Mouse (Mus musculus) liver, adult 2 months (tissue): ENCODE data around the gene Gcnt7. TPM values are rescaled to one million over a fixed set of nuclear protein-coding genes. Genes with fewer than 3 reads are reported as not detected.

Source experiments
- DNase-seq: peaks from one replicate; pipeline ENCODE4 v3.0.0-alpha.2; 2011; ENCODE audit warnings: low read depth, low spot score; ENCODE audit errors: extremely low read depth
- H3K27ac ChIP-seq: fragments of 200-500 bp; replicated peaks from 2 replicates; pipeline ENCODE4 v1.5.1; 2012; ENCODE audit warnings: low read depth, mild to moderate bottlenecking, control low read depth, inconsistent platforms, low read length; ENCODE audit not compliant: insufficient read depth
- H3K27me3 ChIP-seq: fragments of 200-500 bp; 2 replicates; pipeline ENCODE4 v1.6.1; 2012; ENCODE audit warnings: mild to moderate bottlenecking, moderate library complexity, low read length, inconsistent platforms; ENCODE audit not compliant: control insufficient read depth, insufficient read depth
- H3K36me3 ChIP-seq: fragments of 200-500 bp; 2 replicates; pipeline ENCODE4 v1.6.1; 2012; ENCODE audit warnings: low read length, inconsistent platforms; ENCODE audit not compliant: control insufficient read depth, insufficient read depth
- H3K4me1 ChIP-seq: fragments of 200-500 bp; 2 replicates; pipeline ENCODE4 v1.6.1; 2011; ENCODE audit warnings: low read length; ENCODE audit not compliant: control insufficient read depth, insufficient read depth
- H3K4me3 ChIP-seq: fragments of 200-500 bp; 2 replicates; pipeline ENCODE4 v1.5.1; 2011; ENCODE audit warnings: low read depth, mild to moderate bottlenecking, control low read depth, low read length, moderate library complexity; ENCODE audit not compliant: insufficient read depth
- H3K79me2 ChIP-seq: fragments of 200-500 bp; 2 replicates; pipeline ENCODE4 v1.6.1; 2012; ENCODE audit warnings: inconsistent platforms, mild to moderate bottlenecking, low read length, moderate library complexity; ENCODE audit not compliant: control insufficient read depth, insufficient read depth
- H3K9ac ChIP-seq: fragments of 200-500 bp; 2 replicates; pipeline ENCODE4 v1.6.1; 2012; ENCODE audit warnings: low read depth, mild to moderate bottlenecking, control low read depth, inconsistent platforms, low read length
- CTCF ChIP-seq: fragments of 200-500 bp; IDR thresholded peaks from 2 replicates; pipeline ENCODE4 v1.5.1; 2011; ENCODE audit warnings: low read depth, low read length, control low read depth
- POLR2A ChIP-seq: fragments of 200-500 bp; IDR thresholded peaks from 2 replicates; pipeline ENCODE4 v1.6.1; 2011; ENCODE audit warnings: low read length, control low read depth; ENCODE audit not compliant: insufficient read depth; ENCODE audit errors: extremely low read depth
- WGBS: fragments of 180-500 bp; shearing (Covaris S2); methylation state at CpG from one replicate; pipeline ENCODE4 v1.1.7; 2018; 5-methylcytosine and 5-hydroxymethylcytosine counted together
- polyA plus RNA-seq: library from polyadenylated mRNA; depleted of rRNA; stranded (reverse); fragments of >200 nt; gene quantifications from 2 replicates; pipeline ENCODE4 v1.2.3, GENCODE M21; 2012
- total RNA-seq: library from RNA; depleted of rRNA; stranded (reverse); fragments of >200 nt; gene quantifications from 2 replicates; pipeline ENCODE4 v1.2.3, GENCODE M21; 2014

Gcnt7 gene
- total and polyA plus RNA-seq, 2 experiments, result not detected

DNA sequence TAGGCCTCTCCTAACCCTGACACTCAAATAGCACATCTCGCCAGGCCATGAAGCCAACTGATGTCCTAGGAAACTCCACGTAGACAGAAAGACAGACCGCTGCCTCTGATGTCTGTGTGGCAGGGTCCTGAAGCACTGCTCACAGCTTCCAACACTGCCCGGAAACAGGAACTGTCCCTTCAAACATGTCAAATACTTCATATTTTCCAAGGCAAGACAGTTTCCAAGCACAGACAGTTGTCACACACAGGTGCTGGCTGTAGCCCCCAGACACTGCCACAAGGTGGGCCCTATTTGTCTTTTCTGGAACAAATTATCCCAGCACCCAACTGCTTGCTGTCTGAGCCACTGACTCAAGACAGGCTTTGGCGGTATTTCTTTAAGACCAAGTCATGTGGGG is 40.2 kb downstream of the Gcnt7 start:
- TF ChIP-seq CTCF, result no peak
- TF ChIP-seq POLR2A, result no peak
- Histone ChIP-seq H3K27me3 (no peaks in the 10 kb centered on the region), H3K4me3 (no peak overlapping the region)

DNA sequence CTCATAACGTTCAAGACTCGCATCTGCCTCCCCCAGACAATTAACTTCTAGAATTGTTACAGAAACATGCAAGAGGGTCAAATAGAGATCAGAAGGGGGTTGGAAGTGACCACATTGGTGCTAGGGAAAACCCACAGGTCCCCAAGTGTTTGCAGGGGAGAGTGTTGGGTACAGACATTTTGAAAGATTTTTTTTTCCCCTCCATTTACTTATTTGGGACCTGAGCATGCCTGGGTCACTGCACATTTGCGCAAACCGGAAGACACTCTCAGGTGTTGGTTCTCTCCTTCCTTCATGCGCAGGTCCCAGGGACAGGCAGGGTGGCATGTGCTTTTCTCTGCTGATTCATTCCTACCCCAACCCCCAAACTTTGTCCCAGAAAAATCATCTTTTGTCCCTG is 41.5 kb downstream of the Gcnt7 start:
- Histone ChIP-seq H3K4me1 (no peaks in the 10 kb centered on the region), H3K79me2 (no peaks in the 10 kb centered on the region), H3K9ac (no peak overlapping the region), H3K27me3 (no peaks in the 10 kb centered on the region), H3K36me3 (no peaks in the 10 kb centered on the region), H3K27ac (no peak overlapping the region), H3K4me3 (no peak overlapping the region)
- 88% methylated on average over 5 of the region's 5 CpGs for WGBS
- TF ChIP-seq POLR2A, result no peak
- TF ChIP-seq CTCF, result no peak
- no peak for DNase-seq

More for the DNA sequence above, 40.2 kb downstream of the Gcnt7 start:
- DNase-seq, result no peak
- H3K9ac ChIP-seq, result no peak overlapping the region
- no peak overlapping the region for H3K27ac ChIP-seq
- 89% methylated on average over 5 of the region's 5 CpGs for WGBS
- no peaks in the 10 kb centered on the region for H3K79me2 ChIP-seq
- no peaks in the 10 kb centered on the region for H3K4me1 ChIP-seq
- no peaks in the 10 kb centered on the region for H3K36me3 ChIP-seq

DNA sequence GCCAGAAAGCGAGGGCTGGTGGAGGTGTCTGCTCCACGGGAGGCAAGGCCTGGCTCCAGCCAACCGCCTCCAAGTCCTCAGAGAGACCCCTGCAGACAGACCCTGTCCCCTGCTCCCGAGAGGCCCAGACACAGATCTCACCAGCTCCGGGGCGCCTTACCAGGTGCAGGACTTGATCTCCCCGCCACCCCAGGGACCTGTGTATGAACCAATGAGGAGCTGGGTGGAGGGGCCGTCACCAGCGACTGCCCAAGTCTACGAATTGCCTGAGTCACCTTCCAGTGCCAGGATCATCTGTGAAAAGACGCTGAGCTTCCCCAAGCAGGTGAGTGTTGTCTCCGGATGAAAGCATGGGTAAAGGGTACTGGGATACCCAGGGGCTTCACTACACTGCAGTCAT is 42.2 kb downstream of the Gcnt7 start:
- Histone ChIP-seq H3K27ac (no peak overlapping the region), H3K36me3 (no peaks in the 10 kb centered on the region), H3K27me3 (no peaks in the 10 kb centered on the region), H3K4me1 (no peaks in the 10 kb centered on the region), H3K4me3 (no peak overlapping the region), H3K79me2 (no peaks in the 10 kb centered on the region), H3K9ac (no peak overlapping the region)
- no peak for DNase-seq
- 69% methylated on average over 12 of the region's 12 CpGs for WGBS
- TF ChIP-seq POLR2A (no peak), CTCF (no peak)

DNA sequence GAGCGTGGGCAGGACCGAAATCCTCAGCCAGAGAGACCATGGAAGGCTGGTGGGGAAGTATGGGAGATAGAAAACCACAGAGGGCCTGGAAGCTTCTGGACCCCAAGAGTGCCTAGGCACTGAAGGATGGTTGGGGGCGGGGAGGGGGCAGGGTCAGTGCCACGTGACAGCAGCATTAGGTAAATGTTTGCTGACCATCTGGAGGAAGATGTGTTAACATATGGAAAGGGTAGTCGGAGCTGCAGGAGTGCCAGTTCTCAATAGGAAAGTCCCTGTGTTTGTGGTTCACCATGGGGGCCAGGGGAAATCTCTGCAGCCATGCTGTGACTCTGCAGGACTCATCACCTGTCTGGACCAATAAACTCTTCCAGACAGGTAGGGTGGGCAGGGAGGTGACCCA is 44.5 kb downstream of the Gcnt7 start:
- TF ChIP-seq CTCF (no peak), POLR2A (no peak)
- Histone ChIP-seq H3K4me3 (no peak overlapping the region), H3K9ac (no peak overlapping the region), H3K27me3 (no peaks in the 10 kb centered on the region), H3K27ac (no peak overlapping the region), H3K79me2 (no peaks in the 10 kb centered on the region), H3K36me3 (no peaks in the 10 kb centered on the region), H3K4me1 (no peaks in the 10 kb centered on the region)
- no peak for DNase-seq
- 74% methylated on average over 5 of the region's 5 CpGs for WGBS

DNA sequence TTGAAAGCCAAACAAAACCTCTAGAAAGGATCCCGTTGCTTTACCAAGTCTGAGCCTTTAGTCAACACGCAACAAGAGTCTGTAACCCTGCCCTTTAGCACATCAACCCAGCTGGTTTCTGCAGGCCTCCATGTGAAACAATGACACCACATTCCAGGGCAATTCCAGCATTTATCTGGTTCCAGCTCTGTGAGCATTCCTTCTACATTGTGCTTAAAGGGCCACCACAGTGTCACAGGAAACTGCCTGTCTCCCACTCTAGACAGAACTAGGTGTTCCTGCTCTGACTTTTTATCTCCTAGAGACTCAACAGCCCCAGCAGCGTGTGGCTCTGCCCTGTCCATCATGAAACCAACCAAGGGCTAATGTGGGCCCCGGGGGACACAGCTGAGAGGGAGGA is 45.1 kb downstream of the Gcnt7 start:
- Histone ChIP-seq H3K79me2 (no peaks in the 10 kb centered on the region), H3K4me1 (no peaks in the 10 kb centered on the region), H3K36me3 (no peaks in the 10 kb centered on the region), H3K27me3 (no peaks in the 10 kb centered on the region), H3K9ac (no peak overlapping the region), H3K27ac (no peak overlapping the region), H3K4me3 (no peak overlapping the region)
- WGBS, result 40% methylated on average over 4 of the region's 4 CpGs
- DNase-seq, result no peak
- TF ChIP-seq CTCF (no peak), POLR2A (no peak)

DNA sequence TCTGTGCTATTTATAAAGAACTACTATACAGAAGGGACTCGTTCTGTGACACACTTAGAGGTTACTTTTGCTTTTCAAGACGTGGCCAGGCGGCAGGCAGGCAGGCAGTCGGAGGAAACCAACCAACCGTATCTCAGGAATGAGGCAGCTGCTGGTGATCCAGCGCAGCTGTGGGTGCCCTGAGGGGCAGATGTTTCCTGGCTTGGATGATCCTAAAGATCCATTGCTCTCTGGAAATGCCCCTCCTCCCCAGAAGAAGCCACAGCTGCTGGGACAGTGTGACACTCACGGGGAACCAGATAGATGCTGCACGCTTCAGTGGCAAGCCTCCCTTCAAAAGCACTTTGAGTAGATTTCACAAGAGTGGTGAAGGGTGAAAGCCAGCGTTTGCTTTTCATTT is 45.9 kb downstream of the Gcnt7 start:
- 33% methylated on average over 9 of the region's 9 CpGs for WGBS
- no peak overlapping the region for H3K4me3 ChIP-seq

More for the DNA sequence above, 45.9 kb downstream of the Gcnt7 start:
- no peak overlapping the region for H3K9ac ChIP-seq
- no peak overlapping the region for H3K27ac ChIP-seq
- DNase-seq, result no peak
- H3K79me2 ChIP-seq, result no peaks in the 10 kb centered on the region
- no peaks in the 10 kb centered on the region for H3K27me3 ChIP-seq
- TF ChIP-seq CTCF (no peak), POLR2A (no peak)
- no peaks in the 10 kb centered on the region for H3K36me3 ChIP-seq
- no peaks in the 10 kb centered on the region for H3K4me1 ChIP-seq
